Mouse (Mus musculus) erythroid progenitor cell, adult 5-6 weeks (primary cell): Measurements from ENCODE around the gene Stk39. TPM values are rescaled to one million over a fixed set of nuclear protein-coding genes. Genes with fewer than 3 reads are reported as not detected.

Experiments
- ATAC-seq: replicated peaks from 2 replicates; pipeline ENCODE4 v1.8.0; 2016; ENCODE audit warnings: moderate number of reproducible peaks, mild to moderate bottlenecking, moderate TSS enrichment, inconsistent platforms; ENCODE audit not compliant: poor library complexity, low FRiP score, severe bottlenecking
- total RNA-seq, 2 experiments: library from RNA; stranded (forward) in 1 of 2; stranded (reverse) in 1 of 2; fragments of 150-400 nt in 1 of 2; fragments of 186-747, 209-891 nt in 1 of 2; gene quantifications; 2 replicates each; pipeline versions ENCODE4 v1.2.3 to v1.2.4; 2015 to 2017; ENCODE audit warnings: low replicate concordance in 2 of 2

The Stk39 gene
- total RNA-seq, 2 experiments from 2014 or later: 1.1 to 15.1 TPM

DNA sequence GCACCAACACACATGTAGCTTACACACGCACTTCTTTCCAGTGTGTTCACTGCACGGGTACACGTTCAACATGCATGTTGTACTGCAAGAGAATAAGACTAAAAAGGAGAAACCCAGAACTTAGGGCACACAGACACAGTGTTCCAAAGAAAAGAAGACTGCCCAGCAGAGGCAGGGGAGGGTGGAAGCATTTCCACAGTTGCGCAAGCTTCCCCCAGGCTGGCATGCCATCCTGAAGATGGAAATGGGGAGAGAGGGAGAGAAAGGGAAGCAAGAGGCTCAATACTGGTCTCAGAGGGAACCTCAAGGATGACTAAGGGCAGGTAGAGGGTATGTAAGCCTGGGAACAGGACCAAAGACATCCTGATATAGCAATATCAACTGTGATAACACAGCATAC lies 7.6 kb downstream of the Stk39 start:
- ATAC-seq: no peak

DNA sequence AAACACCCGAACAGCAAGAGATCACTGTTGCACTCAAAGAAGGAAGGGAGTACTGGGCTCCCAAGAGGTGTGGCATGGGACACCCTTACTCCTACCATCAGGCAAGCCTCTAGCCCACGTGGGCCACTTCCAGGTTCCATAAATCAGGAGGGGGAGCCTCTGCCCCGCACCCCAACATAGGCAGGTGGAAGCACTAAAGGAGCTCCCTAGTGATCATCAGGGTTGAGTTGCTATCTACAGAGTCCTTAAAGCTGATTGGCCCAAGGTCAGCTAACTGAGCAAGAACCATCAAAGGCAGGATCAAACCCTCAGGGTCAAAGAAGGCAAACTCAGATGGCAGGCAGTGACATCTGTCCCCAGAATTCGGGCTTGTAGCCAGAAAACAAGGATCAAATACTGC lies 8.3 kb downstream of the Stk39 start:
- no peak for ATAC-seq

DNA sequence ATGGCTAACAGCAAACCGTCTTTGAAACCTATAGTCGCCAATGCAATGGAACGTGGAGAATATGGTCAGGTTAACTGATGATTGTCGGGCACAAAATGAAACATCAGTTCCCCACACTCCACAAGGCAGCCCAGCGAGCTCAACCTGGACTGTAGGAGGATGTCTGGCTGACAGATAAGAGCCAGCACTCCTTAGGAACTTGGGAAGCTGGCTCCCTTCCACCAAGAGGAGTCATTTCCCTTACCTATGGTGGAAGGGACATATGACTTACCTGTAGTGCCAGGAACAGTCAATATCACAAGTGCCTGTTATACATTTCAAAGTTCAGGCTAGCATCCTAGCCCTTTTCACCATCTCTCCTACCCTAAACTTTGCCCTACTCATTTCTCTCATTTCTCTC lies 14.0 kb downstream of the Stk39 start:
- no peak for ATAC-seq

DNA sequence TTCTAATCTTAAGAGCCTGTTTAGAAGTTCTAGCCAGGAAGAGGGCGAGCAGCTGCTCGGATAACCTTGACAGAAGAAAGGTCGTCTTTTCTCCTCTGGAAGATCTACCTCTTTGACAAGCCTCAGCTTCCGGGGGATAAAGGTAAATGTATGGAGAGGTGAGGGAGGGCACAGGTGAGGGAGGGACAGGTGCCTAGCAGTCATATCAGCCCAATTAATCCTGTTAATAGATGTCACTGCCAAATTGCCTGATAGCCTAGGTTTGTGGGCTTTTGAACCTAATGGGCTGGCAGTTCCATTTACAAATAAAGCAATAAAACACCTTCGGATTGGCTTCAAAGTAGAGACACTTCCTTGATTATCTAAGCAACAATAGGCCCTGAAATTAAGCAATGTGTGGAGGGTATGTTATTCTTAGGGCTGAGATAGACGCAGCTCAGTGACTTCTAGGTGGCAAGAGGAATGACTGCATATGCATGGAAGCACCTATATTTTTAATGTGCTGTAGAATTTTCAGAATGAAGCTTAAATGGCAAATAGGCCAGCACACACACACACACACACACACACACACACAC lies 14.5 kb downstream of the Stk39 start:
- ATAC-seq: no peak

DNA sequence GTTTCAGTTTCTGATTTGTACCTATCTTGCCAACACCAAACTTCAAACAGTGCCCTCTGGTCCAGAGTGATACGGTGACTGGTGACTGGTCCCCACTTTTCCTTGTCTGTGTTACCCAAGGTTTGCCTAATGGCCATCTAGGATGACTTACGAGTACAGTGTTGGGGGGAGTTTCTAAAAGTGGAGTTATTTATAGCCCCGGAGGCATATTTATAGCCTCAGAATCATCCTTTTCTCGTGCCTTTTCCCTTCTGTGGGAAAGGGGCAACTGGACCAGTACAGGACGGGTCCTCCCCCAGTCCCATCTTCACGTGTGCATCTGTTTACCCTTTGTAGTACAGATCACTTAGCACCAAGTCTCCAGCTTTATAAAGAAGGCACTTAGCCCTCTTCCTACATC lies 15.2 kb downstream of the Stk39 start:
- no peak for ATAC-seq

DNA sequence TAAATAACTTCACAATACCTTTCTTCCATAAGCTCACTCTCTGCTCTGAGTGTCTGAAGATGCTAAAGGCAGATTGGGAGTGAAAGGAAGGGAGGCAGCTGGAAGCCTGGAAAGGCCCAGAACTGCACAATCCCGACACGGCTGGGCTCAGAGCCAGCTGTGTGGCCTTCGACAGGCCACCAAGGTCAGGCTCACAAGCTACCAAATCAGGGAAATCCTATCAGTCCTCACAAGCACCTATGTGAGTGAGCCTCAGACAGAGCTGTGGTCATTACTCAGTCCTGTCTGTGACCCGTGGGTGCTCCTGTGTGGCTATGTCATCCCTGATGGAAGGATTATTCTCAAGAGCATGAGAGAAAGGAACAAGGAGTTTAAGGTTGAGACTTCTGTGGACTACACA lies 19.7 kb downstream of the Stk39 start:
- no peak for ATAC-seq

DNA sequence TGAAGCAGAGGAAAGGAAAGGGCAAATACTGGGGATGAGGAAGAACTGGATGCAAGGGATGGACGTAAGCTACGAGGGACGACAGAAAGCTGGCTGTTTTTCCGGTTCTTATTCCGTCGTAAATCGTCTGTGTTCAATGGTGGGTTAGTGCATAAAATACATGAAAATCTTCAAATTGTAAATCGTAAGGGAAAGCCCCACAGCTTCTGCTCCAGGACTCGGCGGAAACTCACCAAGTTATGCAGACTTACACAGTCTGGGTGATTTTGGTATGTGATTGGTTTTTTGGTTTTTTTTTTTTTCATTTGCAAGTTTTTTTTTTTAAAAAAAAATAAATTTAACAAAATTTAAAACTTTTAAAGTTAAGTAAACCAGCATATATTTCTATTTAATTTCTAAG lies 24.0 kb downstream of the Stk39 start:
- ATAC-seq: no peak

DNA sequence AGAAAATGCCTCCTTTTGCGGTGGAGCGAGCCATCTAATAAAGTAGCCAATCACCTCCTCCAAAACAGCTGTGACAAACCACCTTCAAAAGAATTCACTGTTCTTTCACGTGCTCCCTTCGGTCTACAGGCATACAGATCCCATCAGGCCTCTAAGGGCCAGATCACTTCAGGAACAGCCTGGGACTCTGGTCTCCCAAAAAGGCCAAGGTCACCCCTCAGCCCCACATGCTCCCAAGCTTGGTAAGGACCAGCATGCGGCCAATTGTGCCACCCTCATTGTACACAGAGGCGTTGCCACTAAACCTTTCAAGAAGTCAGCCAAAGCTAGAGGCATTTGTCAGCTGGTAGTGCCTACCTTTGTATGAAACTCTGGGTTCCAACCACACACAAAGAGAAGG lies 28.9 kb downstream of the Stk39 start:
- ATAC-seq: no peak

DNA sequence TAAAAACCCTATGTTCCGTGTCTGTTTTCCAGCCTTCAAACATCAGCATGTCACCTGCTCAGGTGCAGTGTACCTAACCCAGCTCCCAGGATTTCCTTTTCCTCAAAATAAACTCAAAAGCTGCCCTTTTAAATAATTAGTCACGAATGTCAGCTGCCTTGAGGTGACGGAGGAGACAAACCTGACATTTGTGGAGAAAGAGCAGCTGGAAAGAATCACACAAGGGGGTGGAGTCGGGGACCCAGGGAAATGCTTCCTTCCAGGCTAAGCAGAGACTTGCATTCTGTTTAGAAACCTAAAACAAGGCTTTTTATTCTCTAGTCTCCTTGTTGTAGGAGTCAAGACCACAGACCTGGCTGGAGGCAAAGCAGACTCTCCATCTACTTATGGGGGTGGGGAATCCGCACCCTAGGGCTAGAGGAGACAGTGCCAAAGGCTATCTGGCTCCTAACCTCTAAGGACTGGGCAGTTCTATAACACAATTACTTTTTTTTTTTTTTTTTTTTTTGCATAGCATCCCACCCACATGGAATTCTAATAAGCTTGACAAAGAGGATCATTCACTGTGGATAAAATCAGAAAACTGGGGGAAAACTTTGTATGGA lies 29.9 kb downstream of the Stk39 start:
- no peak for ATAC-seq

DNA sequence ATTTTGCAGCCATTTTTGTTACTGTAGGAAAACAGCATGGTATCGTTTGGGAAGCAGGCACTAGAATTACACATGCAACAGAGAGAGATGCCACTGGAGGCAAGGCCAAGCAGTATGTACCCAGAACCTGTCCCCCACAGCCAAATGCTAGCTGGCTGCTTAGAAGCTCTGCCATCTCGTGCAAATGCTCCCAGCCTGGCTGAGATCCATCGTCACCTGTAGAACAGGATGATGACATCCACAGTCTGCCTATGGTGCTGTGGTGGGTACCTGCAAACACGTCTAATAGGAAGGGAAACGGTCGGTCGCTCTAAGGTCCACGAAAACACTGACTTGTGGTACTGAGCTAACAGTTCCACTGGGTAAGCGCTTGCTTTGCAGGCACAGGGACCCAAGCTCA lies 32.5 kb downstream of the Stk39 start:
- no peak for ATAC-seq

DNA sequence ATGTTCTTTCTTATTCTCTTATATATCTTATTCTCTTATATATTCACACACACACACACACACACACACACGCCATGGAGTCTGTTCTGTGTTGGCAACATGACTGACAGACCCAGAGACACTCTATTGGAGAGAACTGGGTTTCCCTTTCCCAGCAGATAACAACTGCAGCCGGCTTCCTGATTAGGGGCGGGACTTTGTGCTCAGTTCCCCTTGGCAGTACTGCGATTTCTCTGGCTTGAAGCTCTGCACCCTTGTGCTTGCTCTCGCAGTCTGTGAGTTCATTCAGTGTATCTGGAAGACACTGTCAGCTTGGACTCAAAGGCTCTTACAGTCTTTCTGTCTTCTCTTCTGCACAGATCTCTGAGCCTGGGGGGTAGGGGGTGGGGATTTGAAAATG lies 34.1 kb downstream of the Stk39 start:
- ATAC-seq: no peak

DNA sequence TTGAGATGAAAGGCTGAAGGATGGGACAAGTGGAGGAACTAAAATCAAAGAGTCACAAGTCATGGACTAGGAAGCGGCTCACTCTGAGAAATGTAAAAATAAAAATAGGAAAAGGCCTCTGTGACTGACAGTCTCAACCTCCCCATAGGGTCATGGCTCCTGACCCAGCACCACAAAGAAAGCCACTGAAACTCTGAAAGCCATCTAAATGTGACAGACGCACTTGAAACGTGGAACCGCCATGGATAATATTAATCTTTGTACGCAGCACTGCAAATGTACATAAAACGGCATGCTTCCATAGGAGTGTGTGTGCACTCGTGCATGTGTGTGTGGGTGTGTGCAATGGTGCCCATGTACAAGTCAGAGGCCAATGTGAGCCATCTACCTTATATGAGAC lies 34.9 kb downstream of the Stk39 start:
- no peak for ATAC-seq

DNA sequence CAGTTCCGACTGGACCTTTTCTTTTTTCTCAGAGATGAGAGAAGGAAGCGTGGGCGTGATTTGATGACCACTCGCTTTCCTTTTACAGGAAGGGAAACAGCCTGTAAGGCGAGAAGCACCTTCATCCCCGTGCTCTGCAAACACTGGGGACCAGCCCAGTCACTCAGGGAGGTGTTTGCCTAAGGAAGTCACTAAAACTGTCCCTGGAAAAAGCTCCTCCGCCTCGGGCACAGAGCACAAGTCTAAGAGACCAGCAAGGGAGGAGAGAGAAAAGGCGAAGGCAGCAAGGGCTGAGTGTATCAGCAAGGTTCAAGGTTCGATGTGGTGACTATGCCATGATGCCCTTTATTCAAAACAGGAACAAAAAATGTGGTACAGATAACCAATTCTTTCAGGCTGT lies 35.8 kb downstream of the Stk39 start:
- ATAC-seq: no peak

DNA sequence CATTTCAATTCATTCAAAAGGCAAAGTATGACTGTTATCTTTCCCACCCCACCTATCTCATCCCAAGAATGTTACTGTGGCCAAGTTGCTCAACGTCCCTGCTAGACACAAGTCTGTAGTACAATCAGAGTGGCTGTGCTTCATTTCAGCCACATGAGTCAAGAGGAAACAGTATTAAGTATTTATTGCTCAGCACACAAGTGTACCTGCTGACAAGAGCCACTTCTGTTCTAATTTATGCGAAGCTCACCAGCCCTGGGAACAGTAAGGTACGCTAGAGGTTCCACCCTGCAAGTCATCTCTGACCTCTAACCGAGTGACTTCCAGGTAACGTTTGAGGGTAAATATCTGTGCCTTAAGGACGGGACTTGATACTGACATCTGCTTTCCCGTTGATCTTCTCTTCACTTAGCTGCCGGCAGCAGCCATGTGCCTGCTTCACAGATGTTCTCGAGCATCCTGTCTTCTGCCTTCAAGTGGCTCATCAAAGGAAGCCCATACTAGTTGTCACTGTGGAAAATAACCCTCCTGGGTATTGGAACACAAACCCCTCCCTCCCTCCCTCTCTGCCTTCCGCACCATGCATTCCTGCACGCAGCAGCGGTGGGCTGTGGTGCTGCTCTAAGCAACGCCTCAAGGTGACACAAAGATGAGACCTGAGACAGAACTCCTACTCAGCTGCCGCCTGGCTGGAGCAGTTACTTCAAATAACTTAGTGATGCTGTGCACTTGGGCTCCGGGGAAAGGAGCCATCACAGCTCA lies 36.4 kb downstream of the Stk39 start:
- ATAC-seq: no peak

DNA sequence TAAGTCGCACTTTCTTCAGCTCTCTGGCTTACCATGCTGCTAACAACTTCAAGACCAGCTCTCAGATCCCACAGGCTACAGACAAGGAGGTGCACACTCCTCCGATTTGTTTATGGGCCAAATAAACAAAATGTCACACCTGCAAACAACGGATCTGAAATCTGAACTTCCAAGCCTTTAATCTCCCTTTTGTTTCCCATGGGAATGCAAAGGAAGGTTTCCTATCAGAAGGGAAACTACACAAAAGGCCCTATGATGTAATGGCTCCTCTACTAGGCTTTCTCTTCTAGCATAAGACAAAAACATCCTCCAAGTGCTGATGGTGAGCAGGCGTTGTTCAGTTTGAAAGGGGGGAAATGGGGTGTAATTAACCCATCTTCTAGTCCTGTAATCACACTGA lies 37.1 kb downstream of the Stk39 start:
- no peak for ATAC-seq

DNA sequence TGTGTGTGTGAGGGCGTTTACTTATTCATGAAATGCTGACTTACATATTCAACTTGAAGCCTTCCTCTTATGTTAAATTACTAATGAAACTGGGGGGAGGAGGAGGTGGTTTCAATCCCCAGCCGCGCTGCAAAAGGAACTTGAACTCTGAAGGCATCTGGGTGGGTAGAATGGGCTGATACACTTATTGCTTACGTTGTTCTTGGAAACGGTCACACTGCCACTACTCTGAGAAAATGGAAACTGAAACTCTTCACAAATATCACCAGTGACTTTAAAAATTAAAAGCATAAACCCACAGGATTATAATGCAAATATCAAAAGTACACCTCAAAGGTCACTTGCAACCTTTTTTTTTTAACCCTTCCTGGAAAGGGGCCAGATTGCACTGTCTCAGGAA lies 37.5 kb downstream of the Stk39 start:
- no peak for ATAC-seq

DNA sequence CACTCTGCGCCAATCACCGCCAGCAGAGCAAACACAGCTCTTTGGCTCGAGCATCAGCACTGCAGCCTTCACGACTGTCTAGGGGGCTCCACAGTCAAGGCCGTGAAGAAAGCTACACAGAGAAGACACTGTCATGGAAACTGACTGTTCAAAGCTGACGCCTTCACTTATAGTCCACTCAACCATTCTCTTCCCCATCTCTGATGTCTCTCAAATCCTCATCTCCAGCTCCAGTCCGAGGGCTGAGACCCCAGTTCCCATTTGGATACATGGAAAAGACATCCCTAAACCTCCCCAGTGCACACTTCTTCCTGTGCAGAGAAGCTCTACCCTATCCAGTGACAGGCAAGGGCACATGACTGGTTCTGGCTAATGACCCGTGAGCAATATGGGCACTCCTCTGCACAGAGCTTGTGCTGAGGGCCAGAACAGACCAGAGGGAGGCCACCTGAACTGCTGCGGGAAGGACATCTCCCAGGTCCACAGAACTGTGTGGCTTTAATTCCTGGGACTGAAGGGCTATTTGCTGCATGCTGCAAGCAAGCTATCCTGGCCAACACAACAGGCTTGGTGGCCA lies 38.2 kb downstream of the Stk39 start:
- ATAC-seq: no peak

DNA sequence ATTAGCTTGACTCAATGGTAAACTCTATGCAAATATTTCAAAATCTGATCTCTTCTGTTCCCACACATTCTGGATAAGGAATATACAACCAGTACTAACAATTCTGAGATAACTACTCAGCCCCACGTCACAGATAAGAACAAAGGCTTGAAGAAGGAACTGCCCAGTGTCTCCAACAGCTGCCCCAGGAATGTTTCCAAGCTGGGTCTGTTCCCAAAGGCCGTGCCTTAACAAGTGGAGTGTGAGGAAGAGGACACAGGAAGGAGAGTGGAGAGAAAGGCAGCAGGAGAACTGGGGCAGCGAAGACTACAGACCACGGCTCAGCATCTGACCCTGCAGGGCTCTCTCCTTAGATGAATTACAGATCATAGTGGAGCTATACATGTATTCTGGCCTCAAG lies 39.2 kb downstream of the Stk39 start:
- ATAC-seq: no peak

DNA sequence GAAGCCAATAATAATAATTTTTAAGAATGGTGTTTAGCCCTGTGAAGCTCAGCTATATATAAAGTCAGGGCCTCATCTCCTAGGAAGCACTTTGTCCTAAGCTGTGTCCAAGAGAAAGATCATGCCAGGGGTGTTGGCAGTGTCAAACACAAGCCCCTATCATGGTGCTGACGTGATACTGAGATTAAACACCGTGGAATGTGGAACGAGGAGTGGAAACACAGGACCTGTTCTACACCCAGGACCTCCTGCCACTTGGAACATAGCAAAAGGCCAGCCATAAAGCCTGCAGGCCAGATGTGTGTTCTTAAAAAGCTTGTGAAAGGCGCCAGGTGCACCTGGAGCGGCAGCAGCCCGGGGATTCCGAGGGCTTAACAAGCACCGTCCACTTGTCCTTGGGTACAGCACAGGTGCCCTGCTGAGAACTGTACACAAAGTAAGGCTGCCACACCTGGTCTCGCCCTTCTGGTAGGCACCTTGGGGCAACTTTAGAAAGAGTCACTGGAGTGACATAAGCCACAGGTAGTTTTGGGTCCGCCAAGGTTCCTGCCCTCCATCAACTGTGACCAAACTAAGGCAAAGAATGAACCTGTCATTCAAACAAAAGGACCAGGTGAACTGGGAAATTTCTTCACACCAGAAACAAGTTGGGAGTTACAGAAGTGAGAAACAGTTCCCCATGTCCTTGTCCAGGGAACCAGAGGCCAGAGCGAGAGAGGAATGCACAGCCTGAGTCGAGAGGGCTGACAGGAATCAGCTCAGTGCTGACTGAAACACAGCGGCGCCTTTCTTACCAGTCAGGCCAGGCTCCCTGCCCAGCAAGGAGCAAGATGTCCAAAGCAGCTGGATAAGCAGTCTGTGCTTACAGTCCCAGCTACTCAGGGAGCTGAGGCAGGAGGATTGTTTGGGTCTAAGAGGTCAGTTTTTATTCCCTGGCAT lies 40.8 kb downstream of the Stk39 start:
- ATAC-seq: no peak

DNA sequence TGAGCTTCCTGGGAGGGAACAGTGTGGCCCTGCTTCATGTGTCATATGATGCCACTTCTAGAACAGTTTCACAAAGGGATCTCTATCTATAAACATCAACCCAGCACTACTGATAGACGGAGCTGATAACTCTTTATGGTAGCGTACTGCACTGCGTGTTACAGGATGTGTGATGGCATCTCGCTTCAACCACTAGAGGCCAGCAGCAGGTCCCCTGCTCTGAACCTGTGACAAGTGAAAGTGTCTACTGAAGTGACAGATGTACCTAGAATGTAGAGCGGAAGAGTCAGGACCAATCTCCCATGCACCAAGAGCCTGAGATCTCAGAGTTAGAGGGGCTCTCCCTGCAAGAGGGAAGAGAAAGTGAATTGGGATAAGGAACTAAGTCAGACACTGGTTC lies 41.6 kb downstream of the Stk39 start:
- no peak for ATAC-seq
